Mouse (Mus musculus) lung, embryonic 16.5 days (tissue): ENCODE measurements around the gene Adcy9. TPM values are rescaled to one million over a fixed set of nuclear protein-coding genes. Genes with fewer than 3 reads are reported as not detected.

ENCODE experiments used
- ATAC-seq: fragments of 200-750 bp; cut with Nextera tagmentation; 2 replicates; pipeline ENCODE4 v1.8.0; 2017; ENCODE audit warnings: low read depth, mild to moderate bottlenecking, moderate library complexity
- H3K27ac ChIP-seq: fragments of 300-500 bp; sonication (generic); 2 replicates; pipeline ENCODE4 v1.5.1; 2014; ENCODE audit warnings: mild to moderate bottlenecking, control low read depth, low read length
- H3K27me3 ChIP-seq: fragments of 300-500 bp; sonication (generic); 2 replicates; pipeline ENCODE4 v1.6.1; 2014; ENCODE audit warnings: low read depth, low read length, mixed read lengths; ENCODE audit not compliant: control insufficient read depth, insufficient read depth
- H3K36me3 ChIP-seq: fragments of 300-500 bp; sonication (generic); 2 replicates; pipeline ENCODE4 v1.6.1; 2014; ENCODE audit warnings: low read length; ENCODE audit not compliant: control insufficient read depth, insufficient read depth
- H3K4me1 ChIP-seq: fragments of 300-500 bp; sonication (generic); replicated peaks from 2 replicates; pipeline ENCODE4 v1.6.1; 2014; ENCODE audit warnings: low read length, mixed read lengths; ENCODE audit not compliant: control insufficient read depth, insufficient read depth
- H3K4me2 ChIP-seq: fragments of 300-500 bp; sonication (generic); 2 replicates; pipeline ENCODE4 v1.6.1; 2014; ENCODE audit warnings: low read depth, low read length, control low read depth
- H3K4me3 ChIP-seq: fragments of 300-500 bp; sonication (generic); 2 replicates; pipeline ENCODE4 v1.5.1; 2014; ENCODE audit warnings: mild to moderate bottlenecking, low read length, control low read depth
- H3K9ac ChIP-seq: fragments of 300-500 bp; sonication (generic); 2 replicates; pipeline ENCODE4 v1.6.1; 2014; ENCODE audit warnings: low read length, control low read depth
- H3K9me3 ChIP-seq: fragments of 300-500 bp; sonication (generic); 2 replicates; pipeline ENCODE4 v1.6.1; 2016; ENCODE audit warnings: low read length; ENCODE audit not compliant: control insufficient read depth
- WGBS: fragments of 180-500 bp; shearing (Covaris S2); extraction: QIAGEN DNeasy Blood & Tissue Kit; methylation state at CpG from one replicate; pipeline ENCODE4 v1.1.7; 2014; 5-methylcytosine and 5-hydroxymethylcytosine counted together
- polyA plus RNA-seq: library from polyadenylated mRNA; unstranded; fragments of >200 nt; fragmentation: Nextera tagmentation; extraction: Ambion mirVana; gene quantifications from 2 replicates; pipeline ENCODE4 v1.2.1, GENCODE M21; 2015

Adcy9 gene
- polyA plus RNA-seq, 1 experiment from 2014 or later, result 1.5 TPM

GRCm38 (mm10) chr16:4446395-4446794 is 26.1 kb upstream of the Adcy9 start:
- no peaks in the 10 kb centered on the region for H3K27me3 ChIP-seq
- no peak overlapping the region for H3K27ac ChIP-seq
- WGBS, result 47% methylated on average over 4 of the region's 4 CpGs
- H3K9ac ChIP-seq, result no peak overlapping the region
- no peak overlapping the region for H3K4me2 ChIP-seq
- H3K36me3 ChIP-seq, result no peaks in the 10 kb centered on the region
- ATAC-seq, result no peak
- H3K9me3 ChIP-seq, result no peaks in the 10 kb centered on the region
- H3K4me1 ChIP-seq, result no peaks in the 10 kb centered on the region
- H3K4me3 ChIP-seq, result no peak overlapping the region

DNA sequence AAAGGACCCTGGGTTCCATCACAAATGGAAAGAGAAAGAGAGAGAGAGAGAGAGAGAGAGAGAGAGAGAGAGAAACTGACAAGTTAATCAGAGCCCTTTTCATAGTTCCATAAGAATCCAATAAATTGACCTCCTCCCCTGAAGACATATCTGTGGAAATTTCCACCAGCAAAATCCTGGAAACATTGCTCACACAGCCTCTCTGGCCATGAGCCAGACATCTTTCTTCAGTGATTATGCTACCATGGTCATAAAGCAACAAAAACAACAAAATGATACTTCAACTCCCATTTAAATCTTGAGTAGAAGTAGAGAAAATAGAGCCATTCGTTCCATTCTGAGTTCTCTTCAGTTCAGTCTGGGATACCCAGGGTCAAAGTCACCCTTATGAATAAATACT is 24.1 kb upstream of the Adcy9 start:
- no peak for ATAC-seq
- Histone ChIP-seq H3K9ac (no peak overlapping the region), H3K4me3 (no peak overlapping the region), H3K4me2 (no peak overlapping the region), H3K9me3 (no peaks in the 10 kb centered on the region), H3K4me1 (no peaks in the 10 kb centered on the region), H3K36me3 (no peaks in the 10 kb centered on the region), H3K27me3 (no peaks in the 10 kb centered on the region), H3K27ac (no peak overlapping the region)
- 64% methylated on average over 1 of the region's 1 CpGs for WGBS

DNA sequence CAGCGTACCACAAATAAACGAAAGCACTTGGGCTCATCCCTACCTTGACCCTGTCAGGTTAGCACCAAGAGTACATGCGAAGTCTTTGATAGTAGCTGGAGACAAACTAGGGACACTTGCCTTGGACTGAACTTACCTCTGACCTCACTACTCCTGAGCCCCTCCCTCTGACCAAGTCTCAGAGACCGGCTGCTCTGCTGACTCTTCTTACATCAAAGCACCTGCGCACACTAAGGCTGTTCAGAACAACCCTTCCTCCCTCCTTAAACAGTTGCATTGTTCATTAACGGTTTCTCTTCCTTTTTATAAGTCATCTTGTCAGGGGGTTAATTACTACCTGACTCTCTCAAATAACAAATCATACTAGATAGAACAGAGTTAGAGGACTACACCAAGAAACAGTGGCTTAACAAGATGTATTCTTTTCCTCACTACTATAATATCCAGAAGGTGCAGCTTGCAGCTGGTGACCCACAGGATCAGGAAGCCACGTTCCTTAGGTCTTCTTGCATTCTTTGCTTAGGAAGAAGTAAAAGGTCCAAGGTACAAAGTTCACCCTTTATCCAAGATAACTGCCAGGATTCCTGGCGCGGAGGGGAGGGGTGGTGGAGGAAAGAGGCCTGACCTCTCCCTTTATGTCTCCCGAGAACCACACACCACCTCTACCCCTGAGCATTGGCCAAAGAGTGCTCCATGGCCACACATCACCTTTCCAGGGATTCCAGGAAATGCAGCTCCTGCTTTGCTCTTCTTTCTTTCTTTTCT is 19.2 kb upstream of the Adcy9 start:
- Histone ChIP-seq H3K27me3 (no peaks in the 10 kb centered on the region), H3K36me3 (no peaks in the 10 kb centered on the region), H3K27ac (no peak overlapping the region), H3K4me1 (no peaks in the 10 kb centered on the region), H3K4me3 (no peak overlapping the region), H3K9me3 (no peaks in the 10 kb centered on the region), H3K9ac (no peak overlapping the region), H3K4me2 (no peak overlapping the region)
- no peak for ATAC-seq
- 45% methylated on average over 10 of the region's 10 CpGs for WGBS

- Histone ChIP-seq H3K9ac (no peak overlapping the region), H3K27ac (no peak overlapping the region), H3K4me1 (no peaks in the 10 kb centered on the region), H3K36me3 (no peaks in the 10 kb centered on the region), H3K9me3 (no peaks in the 10 kb centered on the region), H3K27me3 (no peaks in the 10 kb centered on the region), H3K4me2 (no peak overlapping the region), H3K4me3 (no peak overlapping the region)
- ATAC-seq, result peak; percentile 54
- 23% methylated on average over 4 of the region's 4 CpGs for WGBS
Measured at GRCm38 (mm10) chr16:4436738-4437137, 16.4 kb upstream of the Adcy9 start.

GRCm38 (mm10) chr16:4435371-4435770 is 15.1 kb upstream of the Adcy9 start:
- Histone ChIP-seq H3K27me3 (no peaks in the 10 kb centered on the region), H3K9me3 (no peaks in the 10 kb centered on the region), H3K4me1 (no peaks in the 10 kb centered on the region), H3K4me3 (no peak overlapping the region), H3K9ac (no peak overlapping the region), H3K36me3 (no peaks in the 10 kb centered on the region), H3K4me2 (no peak overlapping the region), H3K27ac (no peak overlapping the region)
- 84% methylated on average over 2 of the region's 2 CpGs for WGBS
- ATAC-seq, result no peak

GRCm38 (mm10) chr16:4431841-4432240 is 11.5 kb upstream of the Adcy9 start:
- ATAC-seq, result no peak
- Histone ChIP-seq H3K4me2 (no peak overlapping the region), H3K9ac (no peak overlapping the region), H3K27ac (no peak overlapping the region), H3K4me1 (no peaks in the 10 kb centered on the region), H3K36me3 (no peaks in the 10 kb centered on the region), H3K27me3 (no peaks in the 10 kb centered on the region), H3K4me3 (no peak overlapping the region), H3K9me3 (no peaks in the 10 kb centered on the region)
- WGBS, result 61% methylated on average over 4 of the region's 4 CpGs

DNA sequence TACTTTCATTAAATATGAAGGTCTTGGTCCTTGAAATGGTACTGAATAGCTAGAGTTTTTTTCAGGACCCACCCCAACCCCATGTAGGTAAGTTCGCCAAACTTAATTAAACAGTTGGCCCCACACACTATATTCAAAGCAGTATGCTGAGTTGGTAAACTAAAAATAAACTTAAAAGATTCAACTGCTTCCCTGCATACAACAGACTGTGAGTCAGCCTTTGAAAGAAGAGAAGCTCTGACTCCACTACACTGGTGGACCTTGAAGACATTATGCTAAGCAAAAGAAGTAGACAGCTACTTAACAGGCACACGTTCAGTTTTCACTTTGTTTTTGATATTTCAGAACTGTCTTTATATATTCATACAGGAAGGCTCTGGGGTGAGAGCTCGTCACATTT is 10.7 kb upstream of the Adcy9 start:
- no peak for ATAC-seq
- Histone ChIP-seq H3K4me3 (no peak overlapping the region), H3K36me3 (no peaks in the 10 kb centered on the region), H3K4me2 (no peak overlapping the region), H3K9me3 (no peaks in the 10 kb centered on the region), H3K4me1 (no peaks in the 10 kb centered on the region), H3K27ac (no peak overlapping the region), H3K9ac (no peak overlapping the region), H3K27me3 (no peaks in the 10 kb centered on the region)
- 85% methylated on average over 3 of the region's 3 CpGs for WGBS

DNA sequence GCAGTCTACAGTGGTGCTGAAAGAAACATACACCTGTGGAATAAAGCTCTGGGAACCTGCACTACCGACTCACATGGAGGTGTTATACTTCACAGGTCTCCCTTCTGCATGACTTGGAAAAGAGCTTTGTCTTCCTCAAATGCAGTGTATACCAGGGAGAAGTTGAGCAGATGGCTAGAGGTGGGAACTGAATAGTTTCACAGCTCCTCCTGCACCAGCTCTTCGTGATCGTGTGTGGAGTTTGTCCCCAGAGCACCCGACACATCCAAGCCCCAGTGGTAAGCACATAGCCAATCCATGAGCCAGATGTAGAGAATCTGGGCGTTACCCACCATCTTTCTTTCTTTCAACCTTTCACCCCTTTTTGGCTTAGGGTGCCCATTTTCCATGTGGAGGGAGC is 9.9 kb upstream of the Adcy9 start:
- no peaks in the 10 kb centered on the region for H3K36me3 ChIP-seq
- H3K4me2 ChIP-seq, result no peak overlapping the region
- no peaks in the 10 kb centered on the region for H3K4me1 ChIP-seq
- H3K27ac ChIP-seq, result no peak overlapping the region
- no peak overlapping the region for H3K4me3 ChIP-seq
- H3K9me3 ChIP-seq, result no peaks in the 10 kb centered on the region
- WGBS, result 74% methylated on average over 5 of the region's 5 CpGs
- H3K27me3 ChIP-seq, result no peaks in the 10 kb centered on the region
- H3K9ac ChIP-seq, result no peak overlapping the region
- no peak for ATAC-seq

GRCm38 (mm10) chr16:4425658-4426234 is 5.4 kb upstream of the Adcy9 start:
- Histone ChIP-seq H3K9ac (no peak overlapping the region), H3K4me3 (no peak overlapping the region), H3K27me3 (no peaks in the 10 kb centered on the region), H3K4me2 (no peak overlapping the region), H3K27ac (no peak overlapping the region), H3K4me1 (peaks cover 3% of the 10 kb centered on the region), H3K9me3 (no peaks in the 10 kb centered on the region), H3K36me3 (no peaks in the 10 kb centered on the region)
- 40% methylated on average over 4 of the region's 4 CpGs for WGBS
- no peak for ATAC-seq
